Mouse (Mus musculus): Measurements from ENCODE around the gene Sfswap. TPM values are rescaled to one million over a fixed set of nuclear protein-coding genes. Genes with fewer than 3 reads are reported as not detected.

The Sfswap gene
- 69.5 and 97.8 TPM in 2 replicates for total RNA-seq (2012; rRNA removed)

DNA sequence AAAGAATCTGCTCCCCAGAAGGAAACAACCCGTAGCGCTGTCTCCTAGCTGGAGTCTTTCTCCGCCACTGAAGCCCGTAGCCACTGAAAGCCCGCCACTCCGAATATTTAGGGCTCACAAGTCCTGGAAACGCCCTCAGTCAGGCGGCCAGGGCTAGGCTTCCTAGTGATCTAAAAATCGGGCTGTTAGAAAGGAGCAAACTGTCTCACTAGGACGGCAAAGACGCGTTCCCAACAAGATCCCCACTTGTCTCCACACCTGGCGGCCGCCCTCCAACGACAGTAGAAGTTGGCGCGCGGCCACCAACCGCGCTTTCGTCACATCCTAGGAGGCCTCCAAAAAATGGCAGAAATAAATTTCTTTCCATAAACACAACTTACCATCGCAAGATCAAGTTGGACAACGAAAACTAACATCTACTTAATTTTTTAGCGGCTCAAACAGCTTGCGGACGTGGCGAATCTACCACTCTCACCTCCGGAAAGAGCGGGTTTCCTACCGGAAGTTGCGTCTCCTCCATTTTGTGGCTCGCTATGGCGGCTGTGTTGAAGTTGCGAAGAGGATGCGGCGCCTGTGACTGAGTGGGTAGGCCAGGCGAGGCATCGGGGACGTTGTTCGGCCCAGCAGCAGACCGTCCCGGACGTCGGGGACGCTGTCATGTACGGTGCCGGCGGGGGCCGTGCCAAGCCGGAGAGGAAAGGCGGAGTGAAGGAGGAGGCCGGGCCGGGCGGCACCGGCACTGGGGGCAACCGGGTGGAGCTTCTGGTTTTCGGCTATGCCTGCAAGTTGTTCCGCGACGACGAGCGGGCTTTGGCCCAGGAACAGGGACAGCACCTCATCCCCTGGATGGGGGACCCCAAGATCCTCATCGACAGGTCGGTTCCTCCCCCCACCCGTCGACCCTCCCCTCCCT is at the start of gene Sfswap:
TSS of gene Sfswap (plus strand) at position 500 of the 913 bp plus-strand sequence.
- Histone ChIP-seq H3K36me3 (ENCODE audit: control insufficient read depth, insufficient read depth, low read length, poor library complexity, severe bottlenecking) (peaks cover 15% of the 10 kb centered on the region), H3K9ac (ENCODE audit: insufficient read depth, low read depth, low read length, poor library complexity, severe bottlenecking) (peak within 1 kb of the TSS; percentile 99), H3K4me1 (ENCODE audit: control insufficient read depth in 2 of 2, insufficient read depth in 2 of 2, low read length in 2 of 2, poor library complexity in 1 of 2) (peaks cover 3 to 4% of the 10 kb centered on the region in 2 experiments; a peak in 1 of 4 replicates), H3K27ac (ENCODE audit: insufficient read depth, low read depth, low read length, poor library complexity, severe bottlenecking) (peak within 1 kb of the TSS; percentile 52; the same call in 1 of the 2 replicates), H3K4me3 (ENCODE audit: insufficient read depth in 1 of 2, low read depth in 1 of 2, low read length in 2 of 2, poor library complexity in 1 of 2, severe bottlenecking in 1 of 2) (peak within 1 kb of the TSS; percentile 91 to 99), H3K9me3 (ENCODE audit: control insufficient read depth, insufficient read depth, low read depth, low read length) (no peaks in the 10 kb centered on the region)
- TF ChIP-seq CHD2 (IDR thresholded peaks at IDR 0.05; ENCODE audit: low read depth, low read length) (peak; percentile 55), HCFC1 (IDR thresholded peaks at IDR 0.05; ENCODE audit: borderline replicate concordance, insufficient read depth, low read length) (peak; percentile 82; the same call in 1 of the 2 replicates), ZC3H11A (IDR thresholded peaks at IDR 0.05; ENCODE audit: borderline replicate concordance, low read depth, low read length) (peak; percentile 100), MAFK (IDR thresholded peaks at IDR 0.05; ENCODE audit: insufficient read depth, low read depth, low read length) (no peak), ZNF384 (IDR thresholded peaks at IDR 0.05; ENCODE audit: low read depth, low read length) (no peak)
- in situ Hi-C loops (cut with MboI; ENCODE audit: low sequenced_read_pairs in 2 of 2, unreplicated experiment in 2 of 2): no loop called here
- DNase-seq (ENCODE audit: low read depth, low spot score): peak; percentile 67

DNA sequence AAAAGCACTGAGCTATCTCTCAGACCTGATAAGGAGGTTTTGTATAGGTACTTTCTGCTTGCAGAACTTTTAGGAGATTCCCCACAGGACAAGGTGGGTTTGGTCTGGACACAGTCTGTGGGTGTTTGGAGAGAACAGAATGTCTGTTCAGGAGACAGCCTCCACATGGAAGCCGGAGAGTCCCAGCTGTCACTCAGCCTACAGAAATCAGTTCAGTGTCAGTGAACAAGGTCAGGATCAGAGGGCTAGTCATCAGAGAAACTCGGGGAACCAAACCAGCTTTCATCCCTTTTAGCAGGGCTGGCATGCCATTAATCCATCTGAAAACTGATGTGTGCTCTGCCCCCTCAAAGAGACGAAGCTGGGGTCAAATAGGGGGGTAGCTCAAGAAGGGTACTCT is 48.5 kb upstream of the Sfswap start:
- H3K4me3 ChIP-seq (ENCODE audit: insufficient read depth in 1 of 2, low read depth in 1 of 2, low read length in 2 of 2, poor library complexity in 1 of 2, severe bottlenecking in 1 of 2): no peak overlapping the region
- in situ Hi-C loops (cut with MboI; ENCODE audit: low sequenced_read_pairs in 2 of 2, unreplicated experiment in 2 of 2): no loop called here
- no peak overlapping the region for H3K27ac ChIP-seq (ENCODE audit: insufficient read depth, low read depth, low read length, poor library complexity, severe bottlenecking)
- H3K9ac ChIP-seq (ENCODE audit: insufficient read depth, low read depth, low read length, poor library complexity, severe bottlenecking): no peak overlapping the region
- H3K4me1 ChIP-seq (ENCODE audit: control insufficient read depth in 2 of 2, insufficient read depth in 2 of 2, low read length in 2 of 2, poor library complexity in 1 of 2): peaks cover 0 to 6% of the 10 kb centered on the region in 2 experiments; a peak in 1 of 4 replicates
- H3K9me3 ChIP-seq (ENCODE audit: control insufficient read depth, insufficient read depth, low read depth, low read length): no peaks in the 10 kb centered on the region
- DNase-seq (ENCODE audit: low read depth, low spot score): no peak
- H3K36me3 ChIP-seq (ENCODE audit: control insufficient read depth, insufficient read depth, low read length, poor library complexity, severe bottlenecking): no peaks in the 10 kb centered on the region
- TF ChIP-seq ZC3H11A (IDR thresholded peaks at IDR 0.05; ENCODE audit: borderline replicate concordance, low read depth, low read length) (no peak), MAFK (IDR thresholded peaks at IDR 0.05; ENCODE audit: insufficient read depth, low read depth, low read length) (no peak), CHD2 (IDR thresholded peaks at IDR 0.05; ENCODE audit: low read depth, low read length) (no peak), ZNF384 (IDR thresholded peaks at IDR 0.05; ENCODE audit: low read depth, low read length) (no peak), HCFC1 (IDR thresholded peaks at IDR 0.05; ENCODE audit: borderline replicate concordance, insufficient read depth, low read length) (no peak)

DNA sequence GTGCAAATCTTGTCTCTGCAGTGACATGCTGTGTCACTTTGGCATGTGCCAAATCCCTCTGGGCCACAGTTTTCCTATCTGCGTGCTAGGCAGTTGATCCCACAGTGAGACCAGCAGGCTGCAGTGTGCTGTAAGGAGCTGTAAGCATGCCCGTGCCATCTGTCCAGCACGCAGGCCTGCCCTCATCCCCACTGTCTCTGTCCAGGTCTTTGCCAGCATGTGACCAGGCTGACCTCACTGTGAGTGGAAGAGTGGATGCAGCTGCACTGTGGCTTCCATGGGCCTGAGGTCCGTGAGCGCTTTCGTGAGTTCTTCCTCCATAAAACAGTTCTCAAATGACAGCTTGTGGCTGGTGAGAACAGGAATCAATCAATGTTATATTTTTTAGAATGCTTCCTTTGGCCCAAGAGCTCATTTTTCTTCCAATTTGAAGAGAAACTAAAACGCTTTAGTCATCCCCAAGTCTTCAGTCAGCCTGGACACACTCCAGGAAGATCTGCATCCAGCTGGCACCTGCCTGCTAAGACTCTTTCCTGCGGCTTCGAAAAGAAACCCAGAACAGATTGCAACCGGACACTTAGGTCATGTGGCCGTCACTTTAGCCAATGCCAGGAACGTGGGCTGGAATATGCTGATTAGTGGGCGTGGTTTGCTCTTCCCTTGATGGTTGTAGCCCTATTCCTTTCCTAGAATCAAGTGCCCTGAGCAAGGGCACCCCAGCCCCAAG is 46.1 kb upstream of the Sfswap start:
- in situ Hi-C loops (cut with MboI; ENCODE audit: low sequenced_read_pairs in 2 of 2, unreplicated experiment in 2 of 2): no loop called here
- no peak overlapping the region for H3K27ac ChIP-seq (ENCODE audit: insufficient read depth, low read depth, low read length, poor library complexity, severe bottlenecking)
- H3K4me3 ChIP-seq (ENCODE audit: insufficient read depth in 1 of 2, low read depth in 1 of 2, low read length in 2 of 2, poor library complexity in 1 of 2, severe bottlenecking in 1 of 2): no peak overlapping the region

DNA sequence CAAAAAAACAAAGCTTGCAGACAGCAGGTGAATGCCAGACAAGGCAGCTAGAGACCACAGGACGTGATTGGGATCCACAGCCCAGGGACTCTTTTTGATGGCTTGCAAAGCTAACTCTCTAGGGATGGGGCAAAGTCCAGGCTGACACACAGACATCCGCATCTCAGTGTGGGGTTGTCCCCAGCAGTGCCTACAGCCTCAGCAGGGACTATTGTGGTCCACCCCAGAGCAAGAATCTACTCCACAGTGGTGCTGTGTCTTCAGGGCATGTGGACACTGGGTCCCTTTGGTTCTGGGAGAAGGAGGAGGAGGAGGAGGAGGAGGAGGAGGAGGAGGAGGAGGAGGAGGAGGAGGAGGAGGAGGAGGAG is 45.5 kb upstream of the Sfswap start:
- no peaks in the 10 kb centered on the region for H3K36me3 ChIP-seq (ENCODE audit: control insufficient read depth, insufficient read depth, low read length, poor library complexity, severe bottlenecking)
- H3K4me3 ChIP-seq (ENCODE audit: insufficient read depth in 1 of 2, low read depth in 1 of 2, low read length in 2 of 2, poor library complexity in 1 of 2, severe bottlenecking in 1 of 2): no peak overlapping the region
- H3K9me3 ChIP-seq (ENCODE audit: control insufficient read depth, insufficient read depth, low read depth, low read length): no peaks in the 10 kb centered on the region
- H3K4me1 ChIP-seq (ENCODE audit: control insufficient read depth in 2 of 2, insufficient read depth in 2 of 2, low read length in 2 of 2, poor library complexity in 1 of 2): peaks cover 0 to 6% of the 10 kb centered on the region in 2 experiments; a peak in 1 of 4 replicates
- no peak overlapping the region for H3K9ac ChIP-seq (ENCODE audit: insufficient read depth, low read depth, low read length, poor library complexity, severe bottlenecking)
- H3K27ac ChIP-seq (ENCODE audit: insufficient read depth, low read depth, low read length, poor library complexity, severe bottlenecking): no peak overlapping the region
- in situ Hi-C loops (cut with MboI; ENCODE audit: low sequenced_read_pairs in 2 of 2, unreplicated experiment in 2 of 2): no loop called here
- DNase-seq (ENCODE audit: low read depth, low spot score): no peak
- TF ChIP-seq HCFC1 (IDR thresholded peaks at IDR 0.05; ENCODE audit: borderline replicate concordance, insufficient read depth, low read length) (no peak), MAFK (IDR thresholded peaks at IDR 0.05; ENCODE audit: insufficient read depth, low read depth, low read length) (no peak), CHD2 (IDR thresholded peaks at IDR 0.05; ENCODE audit: low read depth, low read length) (no peak), ZNF384 (IDR thresholded peaks at IDR 0.05; ENCODE audit: low read depth, low read length) (no peak), ZC3H11A (IDR thresholded peaks at IDR 0.05; ENCODE audit: borderline replicate concordance, low read depth, low read length) (no peak)

More for the DNA sequence above, 46.1 kb upstream of the Sfswap start:
- Histone ChIP-seq H3K4me1 (ENCODE audit: control insufficient read depth in 2 of 2, insufficient read depth in 2 of 2, low read length in 2 of 2, poor library complexity in 1 of 2) (peaks cover 0 to 6% of the 10 kb centered on the region in 2 experiments; a peak in 1 of 4 replicates), H3K9ac (ENCODE audit: insufficient read depth, low read depth, low read length, poor library complexity, severe bottlenecking) (no peak overlapping the region), H3K36me3 (ENCODE audit: control insufficient read depth, insufficient read depth, low read length, poor library complexity, severe bottlenecking) (no peaks in the 10 kb centered on the region), H3K9me3 (ENCODE audit: control insufficient read depth, insufficient read depth, low read depth, low read length) (no peaks in the 10 kb centered on the region)
- DNase-seq (ENCODE audit: low read depth, low spot score): peak; percentile 82
- 0 out of 2 replicates have a peak, but pooled peaks have one; percentile 8 for TF ChIP-seq MAFK (IDR thresholded peaks at IDR 0.05; ENCODE audit: insufficient read depth, low read depth, low read length)
- TF ChIP-seq ZC3H11A (IDR thresholded peaks at IDR 0.05; ENCODE audit: borderline replicate concordance, low read depth, low read length): no peak
